Mouse (Mus musculus): ENCODE data around the gene Kif6. TPM values are rescaled to one million over a fixed set of nuclear protein-coding genes. Genes with fewer than 3 reads are reported as not detected.

Kif6 gene
- total and polyA plus RNA-seq, 3 experiments: 0.11 TPM; not detected in 2

- Histone ChIP-seq H3K36me3 (replicated peaks) (no peaks in the 10 kb centered on the region), H3K4me1 (ENCODE audit: insufficient read depth, low read depth, low read length) (no peaks in the 10 kb centered on the region), H3K9me3 (replicated peaks) (peaks cover 64% of the 10 kb centered on the region), H3K27me3 (ENCODE audit: insufficient read depth, low read length) (no peaks in the 10 kb centered on the region), H3K4me3 (ENCODE audit: low read depth, low read length) (no peak overlapping the region)
- DNase-seq (ENCODE audit: low spot score) (no peak), ATAC-seq (ENCODE audit: extremely low read depth, insufficient number of reproducible peaks, low FRiP score, poor library complexity, severe bottlenecking) (no peak)
- TF ChIP-seq GATA1 (IDR thresholded peaks at IDR 0.05; ENCODE audit: borderline replicate concordance, low read length) (no peak), CTCF (IDR thresholded peaks at IDR 0.05; ENCODE audit: low read depth, low read length) (no peak), POLR2AphosphoS5 (IDR thresholded peaks at IDR 0.05; ENCODE audit: insufficient replicate concordance, low read depth, low read length) (no peak), TAL1 (conservative IDR thresholded peaks at IDR 0.05; ENCODE audit: low read depth, low read length) (no peak), GATA2 (IDR thresholded peaks at IDR 0.05; ENCODE audit: borderline replicate concordance, low read depth, low read length) (no peak)
These were observed 144.1 kb downstream of the Kif6 start for GRCm38 (mm10) chr17:49759047-49759446.

- Histone ChIP-seq H3K9me3 (replicated peaks) (peaks cover 68% of the 10 kb centered on the region), H3K36me3 (replicated peaks) (no peaks in the 10 kb centered on the region)
These were observed 146.3 kb downstream of the Kif6 start for GRCm38 (mm10) chr17:49761260-49761659.

GRCm38 (mm10) chr17:49761838-49762237 lies 146.9 kb downstream of the Kif6 start:
- DNase-seq (ENCODE audit: low spot score) (no peak), ATAC-seq (ENCODE audit: extremely low read depth, insufficient number of reproducible peaks, low FRiP score, poor library complexity, severe bottlenecking) (no peak)
- Histone ChIP-seq H3K27me3 (ENCODE audit: insufficient read depth, low read length) (no peaks in the 10 kb centered on the region), H3K4me1 (ENCODE audit: insufficient read depth, low read depth, low read length) (no peaks in the 10 kb centered on the region), H3K36me3 (replicated peaks) (no peaks in the 10 kb centered on the region), H3K4me3 (ENCODE audit: low read depth, low read length) (no peak overlapping the region), H3K9me3 (replicated peaks) (peaks cover 65% of the 10 kb centered on the region)
- TF ChIP-seq GATA2 (IDR thresholded peaks at IDR 0.05; ENCODE audit: borderline replicate concordance, low read depth, low read length) (no peak), TAL1 (conservative IDR thresholded peaks at IDR 0.05; ENCODE audit: low read depth, low read length) (no peak), POLR2AphosphoS5 (IDR thresholded peaks at IDR 0.05; ENCODE audit: insufficient replicate concordance, low read depth, low read length) (no peak), CTCF (IDR thresholded peaks at IDR 0.05; ENCODE audit: low read depth, low read length) (no peak), GATA1 (IDR thresholded peaks at IDR 0.05; ENCODE audit: borderline replicate concordance, low read length) (no peak)

More at GRCm38 (mm10) chr17:49761260-49761659, 146.3 kb downstream of the Kif6 start:
- ATAC-seq (ENCODE audit: extremely low read depth, insufficient number of reproducible peaks, low FRiP score, poor library complexity, severe bottlenecking) (no peak), DNase-seq (ENCODE audit: low spot score) (no peak)
- Histone ChIP-seq H3K4me1 (ENCODE audit: insufficient read depth, low read depth, low read length) (no peaks in the 10 kb centered on the region), H3K4me3 (ENCODE audit: low read depth, low read length) (no peak overlapping the region), H3K27me3 (ENCODE audit: insufficient read depth, low read length) (no peaks in the 10 kb centered on the region)
- TF ChIP-seq CTCF (IDR thresholded peaks at IDR 0.05; ENCODE audit: low read depth, low read length): no peak
- no peak for TF ChIP-seq POLR2AphosphoS5 (IDR thresholded peaks at IDR 0.05; ENCODE audit: insufficient replicate concordance, low read depth, low read length)
- no peak for TF ChIP-seq TAL1 (conservative IDR thresholded peaks at IDR 0.05; ENCODE audit: low read depth, low read length)
- TF ChIP-seq GATA2 (IDR thresholded peaks at IDR 0.05; ENCODE audit: borderline replicate concordance, low read depth, low read length): no peak
- no peak for TF ChIP-seq GATA1 (IDR thresholded peaks at IDR 0.05; ENCODE audit: borderline replicate concordance, low read length)

DNA sequence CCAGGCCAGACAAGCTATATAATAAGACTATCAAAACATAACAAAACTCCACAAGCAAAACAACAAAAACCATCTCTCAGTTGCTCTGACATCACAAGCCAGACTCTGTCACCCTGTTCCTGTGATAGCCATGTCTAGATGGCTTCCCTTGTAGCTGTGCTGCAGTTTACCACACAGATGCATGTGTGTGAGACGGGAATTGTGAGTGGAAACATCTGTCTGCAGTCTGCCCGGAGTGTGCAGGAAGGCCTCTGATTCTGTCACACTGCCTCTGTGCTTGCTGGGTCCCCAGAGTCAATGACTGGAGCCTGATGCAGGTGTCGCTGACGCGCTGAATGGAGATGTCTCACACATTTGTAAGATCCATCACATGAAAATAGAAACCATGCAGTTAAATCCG lies 150.0 kb downstream of the Kif6 start:
- H3K36me3 ChIP-seq (replicated peaks): no peaks in the 10 kb centered on the region
- ATAC-seq (ENCODE audit: extremely low read depth, insufficient number of reproducible peaks, low FRiP score, poor library complexity, severe bottlenecking) (no peak), DNase-seq (ENCODE audit: low spot score) (no peak)
- TF ChIP-seq GATA1 (IDR thresholded peaks at IDR 0.05; ENCODE audit: borderline replicate concordance, low read length): no peak
- no peak for TF ChIP-seq POLR2AphosphoS5 (IDR thresholded peaks at IDR 0.05; ENCODE audit: insufficient replicate concordance, low read depth, low read length)
- no peak for TF ChIP-seq TAL1 (conservative IDR thresholded peaks at IDR 0.05; ENCODE audit: low read depth, low read length)
- no peak for TF ChIP-seq GATA2 (IDR thresholded peaks at IDR 0.05; ENCODE audit: borderline replicate concordance, low read depth, low read length)
- TF ChIP-seq CTCF (IDR thresholded peaks at IDR 0.05; ENCODE audit: low read depth, low read length): no peak
- no peak overlapping the region for H3K4me3 ChIP-seq (ENCODE audit: low read depth, low read length)
- no peaks in the 10 kb centered on the region for H3K4me1 ChIP-seq (ENCODE audit: insufficient read depth, low read depth, low read length)
- H3K9me3 ChIP-seq (replicated peaks): peaks cover 55% of the 10 kb centered on the region
- H3K27me3 ChIP-seq (ENCODE audit: insufficient read depth, low read length): no peaks in the 10 kb centered on the region

DNA sequence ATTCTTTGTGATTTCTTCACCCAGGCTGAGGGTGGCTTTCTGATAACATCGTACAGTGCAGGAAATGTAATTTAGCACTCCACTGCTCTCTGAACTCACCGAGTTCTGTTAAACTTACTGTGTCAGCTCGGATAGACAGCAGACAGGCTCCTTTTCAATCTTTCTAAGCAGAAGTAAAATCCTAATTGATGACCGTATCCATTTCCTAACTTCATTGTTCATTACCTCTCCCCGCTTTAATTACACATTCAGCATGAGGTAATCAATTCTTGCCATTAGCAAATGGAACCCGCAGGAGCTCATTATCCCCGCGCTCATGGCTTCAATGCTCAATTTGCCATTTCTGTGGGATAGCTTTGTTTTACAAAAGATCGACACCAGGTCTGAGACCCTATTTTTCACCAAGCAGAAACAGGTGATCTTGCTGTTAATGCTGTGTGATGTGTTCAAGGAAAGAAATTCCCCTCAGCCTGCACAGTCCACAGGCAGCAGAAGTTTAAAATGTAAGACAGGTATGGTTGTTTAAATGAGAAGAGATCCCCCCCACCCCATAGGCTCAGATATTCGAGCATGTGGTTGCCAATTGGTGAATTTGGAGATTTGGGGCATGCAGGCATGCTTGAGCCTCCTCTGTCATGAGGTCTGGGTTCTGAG lies 152.9 kb downstream of the Kif6 start:
- DNase-seq (ENCODE audit: low spot score) (no peak), ATAC-seq (ENCODE audit: extremely low read depth, insufficient number of reproducible peaks, low FRiP score, poor library complexity, severe bottlenecking) (no peak)
- no peak for TF ChIP-seq CTCF (IDR thresholded peaks at IDR 0.05; ENCODE audit: low read depth, low read length)
- TF ChIP-seq TAL1 (conservative IDR thresholded peaks at IDR 0.05; ENCODE audit: low read depth, low read length): no peak
- TF ChIP-seq GATA2 (IDR thresholded peaks at IDR 0.05; ENCODE audit: borderline replicate concordance, low read depth, low read length): no peak
- no peak for TF ChIP-seq GATA1 (IDR thresholded peaks at IDR 0.05; ENCODE audit: borderline replicate concordance, low read length)
- no peak for TF ChIP-seq POLR2AphosphoS5 (IDR thresholded peaks at IDR 0.05; ENCODE audit: insufficient replicate concordance, low read depth, low read length)
- H3K9me3 ChIP-seq (replicated peaks): peaks cover 51% of the 10 kb centered on the region
- no peaks in the 10 kb centered on the region for H3K27me3 ChIP-seq (ENCODE audit: insufficient read depth, low read length)
- H3K4me1 ChIP-seq (ENCODE audit: insufficient read depth, low read depth, low read length): no peaks in the 10 kb centered on the region
- no peak overlapping the region for H3K4me3 ChIP-seq (ENCODE audit: low read depth, low read length)
- H3K36me3 ChIP-seq (replicated peaks): no peaks in the 10 kb centered on the region

- Histone ChIP-seq H3K4me3 (ENCODE audit: low read depth, low read length) (no peak overlapping the region), H3K27me3 (ENCODE audit: insufficient read depth, low read length) (no peaks in the 10 kb centered on the region), H3K4me1 (ENCODE audit: insufficient read depth, low read depth, low read length) (no peaks in the 10 kb centered on the region), H3K9me3 (replicated peaks) (peaks cover 56% of the 10 kb centered on the region), H3K36me3 (replicated peaks) (no peaks in the 10 kb centered on the region)
- no peak for ATAC-seq (ENCODE audit: extremely low read depth, insufficient number of reproducible peaks, low FRiP score, poor library complexity, severe bottlenecking)
- no peak for DNase-seq (ENCODE audit: low spot score)
- TF ChIP-seq CTCF (IDR thresholded peaks at IDR 0.05; ENCODE audit: low read depth, low read length) (no peak), TAL1 (conservative IDR thresholded peaks at IDR 0.05; ENCODE audit: low read depth, low read length) (no peak), GATA1 (IDR thresholded peaks at IDR 0.05; ENCODE audit: borderline replicate concordance, low read length) (no peak), POLR2AphosphoS5 (IDR thresholded peaks at IDR 0.05; ENCODE audit: insufficient replicate concordance, low read depth, low read length) (no peak), GATA2 (IDR thresholded peaks at IDR 0.05; ENCODE audit: borderline replicate concordance, low read depth, low read length) (no peak)
These were observed 156.9 kb downstream of the Kif6 start for GRCm38 (mm10) chr17:49771703-49772315.
